Mouse (Mus musculus) lung, postnatal 25 days (tissue): ENCODE data around the gene Zbtb7b.

ENCODE experiments used
- DNase-seq: peaks from one replicate; pipeline ENCODE4 v3.0.0; 2022; ENCODE audit warnings: low spot score

Zbtb7b gene

GRCm38 (mm10) chr3:89337062-89337720, 57.4 kb downstream of the Zbtb7b start:
- no peak for DNase-seq

- no peak for DNase-seq
Observed at GRCm38 (mm10) chr3:89336529-89336928, 58.0 kb downstream of the Zbtb7b start.

GRCm38 (mm10) chr3:89333053-89333452, 61.5 kb downstream of the Zbtb7b start:
- DNase-seq, result no peak

GRCm38 (mm10) chr3:89332476-89332875, 62.1 kb downstream of the Zbtb7b start:
- DNase-seq, result no peak

GRCm38 (mm10) chr3:89332013-89332412, 62.6 kb downstream of the Zbtb7b start:
- DNase-seq, result no peak

- DNase-seq, result no peak
Observed at GRCm38 (mm10) chr3:89331561-89331960, 63.0 kb downstream of the Zbtb7b start.

GRCm38 (mm10) chr3:89330948-89331347, 63.6 kb downstream of the Zbtb7b start:
- no peak for DNase-seq

GRCm38 (mm10) chr3:89330346-89330745, 64.2 kb downstream of the Zbtb7b start:
- no peak for DNase-seq

- DNase-seq, result no peak
Observed at GRCm38 (mm10) chr3:89328623-89329022, 66.0 kb downstream of the Zbtb7b start.
